Mouse (Mus musculus) midbrain, embryonic 16.5 days (tissue): ENCODE measurements around the gene Gm10717. TPM values are rescaled to one million over a fixed set of nuclear protein-coding genes. Genes with fewer than 3 reads are reported as not detected.
"Not testable (repeated sequence)": the region's sequence is repeated elsewhere in the genome, so short reads cannot be mapped to it uniquely, and the experiment has no call there.

Experiments used
- ATAC-seq: fragments of 200-750 bp; cut with Nextera tagmentation; 2 replicates; pipeline ENCODE4 v1.8.0; 2017; ENCODE audit warnings: moderate TSS enrichment
- H3K27ac ChIP-seq: fragments of 300-500 bp; sonication (generic); 2 replicates; pipeline ENCODE4 v1.5.1; 2014; ENCODE audit warnings: mild to moderate bottlenecking, low read length, mixed read lengths
- H3K27me3 ChIP-seq: fragments of 300-500 bp; sonication (generic); 2 replicates; pipeline ENCODE4 v1.6.1; 2014; ENCODE audit warnings: low read depth, low read length, mixed read lengths; ENCODE audit not compliant: control insufficient read depth, insufficient read depth
- H3K36me3 ChIP-seq: fragments of 300-500 bp; sonication (generic); 2 replicates; pipeline ENCODE4 v1.6.1; 2014; ENCODE audit warnings: mild to moderate bottlenecking, low read length, moderate library complexity, mixed read lengths; ENCODE audit not compliant: control insufficient read depth, insufficient read depth
- H3K4me1 ChIP-seq: fragments of 300-500 bp; sonication (generic); 2 replicates; pipeline ENCODE4 v1.6.1; 2014; ENCODE audit warnings: mild to moderate bottlenecking, low read length, mixed read lengths; ENCODE audit not compliant: control insufficient read depth, insufficient read depth
- H3K4me2 ChIP-seq: fragments of 300-500 bp; sonication (generic); 2 replicates; pipeline ENCODE4 v1.6.1; 2014; ENCODE audit warnings: mild to moderate bottlenecking, low read length, mixed read lengths
- H3K4me3 ChIP-seq: fragments of 300-500 bp; sonication (generic); 2 replicates; pipeline ENCODE4 v1.5.1; 2014; ENCODE audit warnings: low read depth, mild to moderate bottlenecking, low read length, moderate library complexity, mixed read lengths
- H3K9ac ChIP-seq: fragments of 300-500 bp; sonication (generic); 2 replicates; pipeline ENCODE4 v1.6.1; 2014; ENCODE audit warnings: low read depth, low read length, mixed read lengths
- H3K9me3 ChIP-seq: fragments of 300-500 bp; sonication (generic); replicated peaks from 2 replicates; pipeline ENCODE4 v1.6.1; 2014; ENCODE audit warnings: mild to moderate bottlenecking, low read length, mixed read lengths; ENCODE audit not compliant: control insufficient read depth, poor library complexity, severe bottlenecking
- WGBS: fragments of 180-500 bp; shearing (Covaris S2); extraction: QIAGEN DNeasy Blood & Tissue Kit; methylation state at CpG from one replicate; pipeline ENCODE4 v1.1.7; 2014; 5-methylcytosine and 5-hydroxymethylcytosine counted together
- microRNA-seq: library from miRNA; unstranded; fragments of <30 nt; microRNA quantifications from one replicate; pipeline ENCODE4, GENCODE M21; 2017
- polyA plus RNA-seq: library from polyadenylated mRNA; unstranded; fragments of >200 nt; fragmentation: Nextera tagmentation; extraction: Ambion mirVana; gene quantifications from 2 replicates; pipeline ENCODE4 v1.2.1, GENCODE M21; 2015

Gm10717 gene
- polyA plus RNA-seq, 1 experiment from 2014 or later, result 0.45 TPM

- H3K36me3 ChIP-seq, H3K27ac ChIP-seq, H3K9me3 ChIP-seq, H3K4me3 ChIP-seq, H3K4me1 ChIP-seq, H3K9ac ChIP-seq, H3K27me3 ChIP-seq, ATAC-seq, H3K4me2 ChIP-seq: not testable (repeated sequence)
- no CpG with 5 or more reads among the region's 8 CpGs for WGBS
Observed at GRCm38 (mm10) chr9:3034299-3034698, 9.1 kb downstream of the Gm10717 start, which contains the start of gene Gm17535. Gm17535 (plus strand) TSS chr9:3034599.

GRCm38 (mm10) chr9:3036577-3036976 lies 11.4 kb downstream of the Gm10717 start, which contains the start of gene Gm10715:
Gm10715 (plus strand) TSS chr9:3036877.
- H3K36me3 ChIP-seq, H3K4me2 ChIP-seq, H3K4me3 ChIP-seq, ATAC-seq, H3K27ac ChIP-seq, H3K27me3 ChIP-seq, H3K4me1 ChIP-seq, H3K9me3 ChIP-seq, H3K9ac ChIP-seq: not testable (repeated sequence)
- 78% methylated on average over 6 of the region's 8 CpGs for WGBS

- H3K36me3 ChIP-seq, H3K27ac ChIP-seq, H3K4me2 ChIP-seq, H3K4me3 ChIP-seq, ATAC-seq, H3K27me3 ChIP-seq, H3K9ac ChIP-seq, H3K4me1 ChIP-seq, H3K9me3 ChIP-seq: not testable (repeated sequence)
- 55% methylated on average over 4 of the region's 4 CpGs for WGBS
Observed at GRCm38 (mm10) chr9:3038161-3038560, 12.9 kb downstream of the Gm10717 start.

Small RNA genes within 50 kb of the gene (microRNA-seq; reads per million reads assigned to microRNA genes)
- not detected for gene Mir101c

Other genes with a start within 250 kb of the Gm10717 start
- gene Gm10722, start 24.5 kb upstream of the Gm10717 start, polyA plus RNA-seq, result not detected in 2 replicates
- 0.47 TPM in 1 of 2 replicates, not detected in the other for gene Gm11168, start 22.1 kb upstream of the Gm10717 start, polyA plus RNA-seq
- not detected in 2 replicates for gene Gm10721, start 12.3 kb upstream of the Gm10717 start, polyA plus RNA-seq
- gene Gm10720, start 9.8 kb upstream of the Gm10717 start, polyA plus RNA-seq, result not detected in 2 replicates
- not detected in 2 replicates for gene Gm10719, start 8.0 kb upstream of the Gm10717 start, polyA plus RNA-seq
- not detected in 2 replicates for gene Gm10718, start 1.9 kb upstream of the Gm10717 start, polyA plus RNA-seq
- not detected in 2 replicates for gene Gm17535, start 9.2 kb downstream of the Gm10717 start, polyA plus RNA-seq
- not detected in 2 replicates for gene Gm10715, start 11.5 kb downstream of the Gm10717 start, polyA plus RNA-seq